Mouse (Mus musculus) midbrain, embryonic 11.5 days (tissue): Measurements from ENCODE around the gene Rasgrp2. TPM values are rescaled to one million over a fixed set of nuclear protein-coding genes. Genes with fewer than 3 reads are reported as not detected.

Experiments
- polyA plus RNA-seq: library from polyadenylated mRNA; unstranded; fragments of >200 nt; fragmentation: Nextera tagmentation; extraction: Ambion mirVana; gene quantifications from 2 replicates; pipeline ENCODE4 v1.2.1, GENCODE M21; 2014

The Rasgrp2 gene
- polyA plus RNA-seq, 1 experiment from 2014 or later, result 16.8 TPM

Other genes with a start within 250 kb of the Rasgrp2 start
- not detected in 2 replicates for gene Majin, start 215.0 kb upstream of the Rasgrp2 start, polyA plus RNA-seq
- 0.39 and 0.40 TPM in 2 replicates for gene Gpha2, start 173.0 kb upstream of the Rasgrp2 start, polyA plus RNA-seq
- 39.1 and 41.0 TPM in 2 replicates for gene Ppp2r5b, start 163.5 kb upstream of the Rasgrp2 start, polyA plus RNA-seq
- 7.1 and 8.1 TPM in 2 replicates for gene Atg2a, start 157.7 kb upstream of the Rasgrp2 start, polyA plus RNA-seq
- 64.1 and 68.2 TPM in 2 replicates for gene Ehd1, start 122.6 kb upstream of the Rasgrp2 start, polyA plus RNA-seq
- 0.23 and 0.42 TPM in 2 replicates for gene Cdc42bpg, start 92.9 kb upstream of the Rasgrp2 start, polyA plus RNA-seq
- 51.2 and 54.7 TPM in 2 replicates for gene Men1, start 64.4 kb upstream of the Rasgrp2 start, polyA plus RNA-seq
- gene Map4k2, start 58.2 kb upstream of the Rasgrp2 start, polyA plus RNA-seq, result 6.2 and 8.6 TPM in 2 replicates
- gene Sf1, start 35.6 kb upstream of the Rasgrp2 start, polyA plus RNA-seq, result 186 and 215 TPM in 2 replicates
- gene Pygm, start 14.9 kb upstream of the Rasgrp2 start, polyA plus RNA-seq, result 0.81 and 1.8 TPM in 2 replicates
- 9.2 and 9.5 TPM in 2 replicates for gene Nrxn2, start 19.4 kb downstream of the Rasgrp2 start, polyA plus RNA-seq
- gene Slc22a12, start 143.7 kb downstream of the Rasgrp2 start, polyA plus RNA-seq, result not detected in 2 replicates